16 mouse cellular contexts compared by ENCODE assay signal in genomic region chr2:126600533-126600932, GRCm38 (mm10). TPM values are rescaled to one million over a fixed set of nuclear protein-coding genes. Genes with fewer than 3 reads are reported as not detected.
DNase-seq lines count a peak whose midpoint lies in the region; ATAC-seq and TF ChIP-seq lines count a peak whose summit lies in the region.
"Had no signal": no experiment of that assay in that cellular context is flagged by ENCODE, and none has a peak within 500 bp of the region (broad histone marks: within the 10 kb centered on the region; RNA-seq: fewer than 3 reads in every experiment).

No protein-coding gene starts in this region.

- DNase-seq in lung, postnatal 0 days (ENCODE audit: low spot score) = peak; percentile 67
- DNase-seq in lung, postnatal 4 days = no peak
- DNase-seq in lung, postnatal 14 days = peak; percentile 21
- DNase-seq in yolk sac, embryonic 10.5 days (ENCODE audit: low spot score) = peak; percentile 53
- DNase-seq in testis, postnatal 14 days (ENCODE audit: low spot score) = no peak
- DNase-seq in left cerebral cortex, adult 9 months (ENCODE audit: low spot score in 2 of 2) = no peak
- DNase-seq: cerebellum, adult 11 months; cerebellum, postnatal 14 days; kidney, adult 8-10 months; kidney, postnatal 36 days; liver, embryonic 13.5 days; thymus, postnatal 25 days had no signal

- no peak for TF ChIP-seq CTCF in lung, postnatal 0 days (IDR thresholded peaks at IDR 0.05)
- no peak for TF ChIP-seq CTCF in bone marrow, adult 2 months (IDR thresholded peaks at IDR 0.05; ENCODE audit: control insufficient read depth, insufficient read depth, low read length)

- 64% methylated on average over 14 of the region's 14 CpGs for WGBS in lung, postnatal 0 days
- WGBS in bone marrow, adult 2 months = 54% methylated on average over 14 of the region's 14 CpGs

- peak; percentile 32 for ATAC-seq in lung, postnatal 0 days
- ATAC-seq: CD4-positive, CD25-positive, alpha-beta regulatory T cell, adult 4 months; forebrain, embryonic 14.5 days had no signal

- H3K9me3 ChIP-seq in lung, postnatal 0 days (ENCODE audit: low read length) = no peaks in the 10 kb centered on the region
- H3K9me3 ChIP-seq: G1E; liver, embryonic 13.5 days had no signal

- no peak overlapping the region for H3K27ac ChIP-seq in lung, postnatal 0 days (ENCODE audit: low read length)
- peak overlapping the region; percentile 46 for H3K27ac ChIP-seq in bone marrow, adult 2 months (ENCODE audit: control insufficient read depth, insufficient read depth, low read depth, low read length, poor library complexity)
- H3K27ac ChIP-seq: liver, embryonic 13.5 days had no signal

- no peaks in the 10 kb centered on the region for H3K4me1 ChIP-seq in lung, postnatal 0 days (ENCODE audit: insufficient read depth, low read depth, low read length)
- H3K4me1 ChIP-seq in bone marrow, adult 2 months (ENCODE audit: control insufficient read depth, insufficient read depth, low read length) = peaks cover 5% of the 10 kb centered on the region; the same call in 1 of the 2 replicates

- peak; percentile 47 for TF ChIP-seq EP300 in lung, postnatal 0 days (IDR thresholded peaks at IDR 0.05)

- no peak overlapping the region for H3K4me3 ChIP-seq in lung, postnatal 0 days (ENCODE audit: low read depth, low read length)
- no peak overlapping the region for H3K4me3 ChIP-seq in bone marrow, adult 2 months (replicated peaks; ENCODE audit: control insufficient read depth, low read depth, low read length)
- H3K4me3 ChIP-seq: liver, embryonic 13.5 days had no signal

- H3K9ac ChIP-seq in lung, postnatal 0 days (replicated peaks; ENCODE audit: low read depth) = no peak overlapping the region
- H3K9ac ChIP-seq: liver, embryonic 13.5 days had no signal

- H3K4me2 ChIP-seq in lung, postnatal 0 days (replicated peaks; ENCODE audit: low read depth, low read length) = no peak overlapping the region
- H3K4me2 ChIP-seq: liver, embryonic 13.5 days had no signal

- TF ChIP-seq POLR2A in bone marrow, adult 2 months (IDR thresholded peaks at IDR 0.05; ENCODE audit: borderline replicate concordance, control insufficient read depth, low read depth, low read length) = no peak

- no peaks in the 10 kb centered on the region for H3K27me3 ChIP-seq in lung, postnatal 0 days (replicated peaks; ENCODE audit: insufficient read depth, low read length)

- no peaks in the 10 kb centered on the region for H3K36me3 ChIP-seq in lung, postnatal 0 days (ENCODE audit: insufficient read depth, low read length)
- H3K36me3 ChIP-seq: G1E; liver, embryonic 13.5 days had no signal

RNA-seq across cellular contexts. Expression of gene Hdc, which starts 18.6 kb away (rescaled TPM):
- 35.2 and 41.5 TPM in 2 replicates for polyA plus RNA-seq in lung, postnatal 0 days (2015; fragmentation: Nextera tagmentation; extraction: Ambion mirVana)
- polyA plus RNA-seq in bone marrow, adult 2 months (2011; ENCODE audit: insufficient read depth, insufficient read length, low replicate concordance, missing spikeins) = 14.8 and 39.7 TPM in 2 replicates

RNA-seq across cellular contexts. Expression of gene Slc27a2, which starts 48.3 kb away (rescaled TPM):
- polyA plus RNA-seq in lung, postnatal 0 days (2015; fragmentation: Nextera tagmentation; extraction: Ambion mirVana) = 1.0 and 1.2 TPM in 2 replicates
- polyA plus RNA-seq in bone marrow, adult 2 months (2011; ENCODE audit: insufficient read depth, insufficient read length, low replicate concordance, missing spikeins) = 0.77 and 13.0 TPM in 2 replicates
- polyA plus RNA-seq: CD4-positive, CD25-positive, alpha-beta regulatory T cell, adult 4 months; G1E had no signal

Comparison
In these comparisons a context has a peak if more than half of its experiments do, and no peak if none do; other contexts are left out.
1. DNase-seq: peak in lung, postnatal 0 days (single experiment), lung, postnatal 14 days (single experiment) and yolk sac, embryonic 10.5 days (single experiment); none in lung, postnatal 4 days (0 of 2), testis, postnatal 14 days (single experiment) and left cerebral cortex, adult 9 months (0 of 2).